Mouse (Mus musculus): ENCODE data around the gene 9430015G10Rik.

DNA sequence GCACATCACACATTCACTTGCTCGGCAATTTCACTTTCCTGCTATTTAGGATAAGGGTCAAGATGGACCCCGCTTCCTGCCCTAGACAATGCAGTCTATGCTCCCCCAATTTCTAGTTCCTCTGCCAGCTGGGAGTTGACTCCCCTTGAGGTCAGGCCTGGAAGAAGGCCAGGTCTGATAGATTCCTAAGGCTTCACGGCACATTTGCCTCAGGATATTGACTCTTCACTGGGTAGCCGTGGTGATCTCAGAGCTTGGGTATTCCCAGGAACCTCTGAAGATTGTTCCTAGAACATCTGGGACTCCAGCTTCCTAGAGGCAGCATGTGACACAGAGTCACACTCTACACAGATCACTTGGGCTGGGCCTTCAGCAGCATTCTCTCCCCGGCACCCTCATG, 19.0 kb downstream of the 9430015G10Rik start:
- TF ChIP-seq CTCF (IDR thresholded peaks at IDR 0.05; ENCODE audit: extremely low read depth, insufficient read length, insufficient replicate concordance, low read depth, low read length) (no peak), POLR2A (IDR thresholded peaks at IDR 0.05; ENCODE audit: low read depth, low read length) (no peak)

All from small intestine, adult 2 months (tissue).